Comparison of ENCODE assay signal across 9 mouse cellular contexts in genomic region chr7:28827338-28827737, GRCm38 (mm10). TPM values are rescaled to one million over a fixed set of nuclear protein-coding genes. Genes with fewer than 3 reads are reported as not detected.
DNase-seq lines count a peak whose midpoint lies in the region; ATAC-seq and TF ChIP-seq lines count a peak whose summit lies in the region.
"Had no signal": no experiment of that assay in that cellular context is flagged by ENCODE, and none has a peak within 500 bp of the region (broad histone marks: within the 10 kb centered on the region; RNA-seq: fewer than 3 reads in every experiment).

No protein-coding gene starts in this region.

- peaks cover 45% of the 10 kb centered on the region for H3K36me3 ChIP-seq in limb, embryonic 14.5 days (ENCODE audit: control insufficient read depth, insufficient read depth, low read length)
- peaks cover 36% of the 10 kb centered on the region for H3K36me3 ChIP-seq in limb, embryonic 10.5 days

- no peaks in the 10 kb centered on the region for H3K4me1 ChIP-seq in limb, embryonic 14.5 days (ENCODE audit: control insufficient read depth, insufficient read depth, low read length)
- peaks cover 12% of the 10 kb centered on the region for H3K4me1 ChIP-seq in limb, embryonic 10.5 days

- no peaks in the 10 kb centered on the region for H3K9me3 ChIP-seq in limb, embryonic 14.5 days (ENCODE audit: control insufficient read depth, low read length)
- no peaks in the 10 kb centered on the region for H3K9me3 ChIP-seq in limb, embryonic 10.5 days (replicated peaks)

- no peak overlapping the region for H3K27ac ChIP-seq in limb, embryonic 14.5 days (replicated peaks; ENCODE audit: low read depth, low read length)
- H3K27ac ChIP-seq in limb, embryonic 10.5 days, result no peak overlapping the region

- no peak for TF ChIP-seq POLR2A in limb, embryonic 14.5 days (IDR thresholded peaks at IDR 0.05; ENCODE audit: borderline replicate concordance, extremely low read depth, insufficient read depth, insufficient read length)

- H3K4me3 ChIP-seq in limb, embryonic 14.5 days (replicated peaks; ENCODE audit: low read length), result no peak overlapping the region
- H3K4me3 ChIP-seq in limb, embryonic 10.5 days, result no peak overlapping the region

- no peaks in the 10 kb centered on the region for H3K27me3 ChIP-seq in limb, embryonic 14.5 days (ENCODE audit: control insufficient read depth, insufficient read depth, low read length)
- H3K27me3 ChIP-seq in limb, embryonic 10.5 days (ENCODE audit: low read depth, poor library complexity, severe bottlenecking), result no peaks in the 10 kb centered on the region

- DNase-seq in adrenal gland, adult (ENCODE audit: inconsistent age in 2 of 2, low spot score in 1 of 2), result peak; percentile 60 to 77
- no peak for DNase-seq in adrenal gland, postnatal 4 days (ENCODE audit: low spot score in 2 of 2)
- peak; percentile 78 for DNase-seq in limb, embryonic 14.5 days (ENCODE audit: low spot score)
- no peak for DNase-seq in limb, embryonic 10.5 days (ENCODE audit: low spot score)
- DNase-seq in kidney, postnatal 10 days, result peak; percentile 73
- peak; percentile 53 for DNase-seq in right cerebral cortex, postnatal 25 days
- no peak for DNase-seq in urinary bladder, postnatal 10 days (ENCODE audit: low spot score)
- DNase-seq in spleen, postnatal 4 days (ENCODE audit: low spot score in 2 of 2), result no peak

- no peak overlapping the region for H3K9ac ChIP-seq in limb, embryonic 14.5 days (ENCODE audit: low read depth, low read length, severe bottlenecking)

- no peak for ATAC-seq in limb, embryonic 14.5 days (ENCODE audit: low FRiP score, low read depth)

- 51% methylated on average over 3 of the region's 3 CpGs for WGBS in limb, embryonic 14.5 days
- WGBS in limb, embryonic 10.5 days, result 90% methylated on average over 3 of the region's 3 CpGs

- H3K4me2 ChIP-seq in limb, embryonic 14.5 days (replicated peaks; ENCODE audit: low read depth, low read length, severe bottlenecking), result no peak overlapping the region

RNA-seq across cellular contexts. Expression of gene Ech1, which starts 2.3 kb away (rescaled TPM):
- total RNA-seq in adrenal gland, postnatal 4 days (2021), result 100 to 1,000 TPM; 327 to 392 TPM
- 165 and 172 TPM in 2 replicates for polyA plus RNA-seq in limb, embryonic 14.5 days (2012; rRNA removed)
- polyA plus RNA-seq in limb, embryonic 14.5 days (2014; fragmentation: Nextera tagmentation; extraction: Ambion mirVana), result 176 and 200 TPM in 2 replicates
- polyA plus RNA-seq in limb, embryonic 10.5 days (2016; fragmentation: Nextera tagmentation; extraction: Ambion mirVana), result 69.1 and 90.7 TPM in 2 replicates

RNA-seq across cellular contexts. Expression of gene Lgals4, which starts 6.3 kb away (rescaled TPM):
- 10 to 100 TPM; 29.2 to 33.2 TPM for total RNA-seq in adrenal gland, postnatal 4 days (2021)
- polyA plus RNA-seq in limb, embryonic 14.5 days (2012; rRNA removed), result 17.9 and 18.0 TPM in 2 replicates
- polyA plus RNA-seq in limb, embryonic 14.5 days (2014; fragmentation: Nextera tagmentation; extraction: Ambion mirVana), result 5.9 and 7.0 TPM in 2 replicates
- 2.7 and 4.1 TPM in 2 replicates for polyA plus RNA-seq in limb, embryonic 10.5 days (2016; fragmentation: Nextera tagmentation; extraction: Ambion mirVana)

RNA-seq across cellular contexts. Expression of gene Hnrnpl, which starts 19.0 kb away (rescaled TPM):
- 100 to 1,000 TPM; 722 to 725 TPM for total RNA-seq in adrenal gland, postnatal 4 days (2021)
- 525 and 571 TPM in 2 replicates for polyA plus RNA-seq in limb, embryonic 14.5 days (2012; rRNA removed)
- 208 and 225 TPM in 2 replicates for polyA plus RNA-seq in limb, embryonic 14.5 days (2014; fragmentation: Nextera tagmentation; extraction: Ambion mirVana)
- polyA plus RNA-seq in limb, embryonic 10.5 days (2016; fragmentation: Nextera tagmentation; extraction: Ambion mirVana), result 335 and 336 TPM in 2 replicates

RNA-seq across cellular contexts. Expression of gene Lgals7, which starts 36.3 kb away (rescaled TPM):
- 1 to 10 TPM; 3.9 TPM for total RNA-seq in adrenal gland, postnatal 4 days (2021)
- polyA plus RNA-seq in limb, embryonic 14.5 days (2012; rRNA removed), result 198 and 208 TPM in 2 replicates
- polyA plus RNA-seq in limb, embryonic 14.5 days (2014; fragmentation: Nextera tagmentation; extraction: Ambion mirVana), result 37.9 and 48.4 TPM in 2 replicates
- polyA plus RNA-seq in limb, embryonic 10.5 days (2016; fragmentation: Nextera tagmentation; extraction: Ambion mirVana), result 0.41 and 0.73 TPM in 2 replicates
- total RNA-seq: left cerebral cortex, adult 8-10 months had no signal

RNA-seq across cellular contexts. Expression of gene Rinl, which starts 38.6 kb away (rescaled TPM):
- total RNA-seq in adrenal gland, postnatal 4 days (2021), result 1 to 10 TPM; 2.2 to 4.2 TPM
- polyA plus RNA-seq in limb, embryonic 14.5 days (2012; rRNA removed), result 2.3 and 2.5 TPM in 2 replicates
- polyA plus RNA-seq in limb, embryonic 14.5 days (2014; fragmentation: Nextera tagmentation; extraction: Ambion mirVana), result 2.6 and 2.8 TPM in 2 replicates
- polyA plus RNA-seq in limb, embryonic 10.5 days (2016; fragmentation: Nextera tagmentation; extraction: Ambion mirVana), result 2.7 and 3.0 TPM in 2 replicates

Comparison
In these comparisons a context has a peak if more than half of its experiments do, and no peak if none do; other contexts are left out.
1. DNase-seq: peak in adrenal gland, adult (2 of 2), limb, embryonic 14.5 days (single experiment), kidney, postnatal 10 days (single experiment) and right cerebral cortex, postnatal 25 days (single experiment); none in adrenal gland, postnatal 4 days (0 of 2), limb, embryonic 10.5 days (single experiment), urinary bladder, postnatal 10 days (single experiment) and spleen, postnatal 4 days (0 of 2).